Mouse (Mus musculus): ENCODE measurements around the gene Eif4g1.
"Not testable (repeated sequence)": the region's sequence is repeated elsewhere in the genome, so short reads cannot be mapped to it uniquely, and the experiment has no call there.

The Eif4g1 gene

GRCm38 (mm10) chr16:20668013-20668412 lies at the start of gene Eif4g1:
Eif4g1 (plus strand) TSS chr16:20668313.
- DNase-seq (ENCODE audit: low read depth, low spot score): not testable (repeated sequence)

- DNase-seq (ENCODE audit: low read depth, low spot score): peak; percentile 20
Measured at GRCm38 (mm10) chr16:20619541-20620398, 48.3 kb upstream of the Eif4g1 start.

GRCm38 (mm10) chr16:20620399-20620735 lies 47.7 kb upstream of the Eif4g1 start:
- peak; percentile 22 for DNase-seq (ENCODE audit: low read depth, low spot score)

- peak; percentile 11 for DNase-seq (ENCODE audit: low read depth, low spot score)
Measured at GRCm38 (mm10) chr16:20620751-20621190, 47.3 kb upstream of the Eif4g1 start.

- DNase-seq (ENCODE audit: low read depth, low spot score): peak; percentile 79
Measured at GRCm38 (mm10) chr16:20621191-20621990, 46.7 kb upstream of the Eif4g1 start, which contains the start of gene Camk2n2. Camk2n2 (minus strand) TSS chr16:20621287.

GRCm38 (mm10) chr16:20621991-20622685 lies 46.0 kb upstream of the Eif4g1 start:
- DNase-seq (ENCODE audit: low read depth, low spot score): peak; percentile 91

GRCm38 (mm10) chr16:20623211-20623610 lies 44.9 kb upstream of the Eif4g1 start:
- DNase-seq (ENCODE audit: low read depth, low spot score): peak; percentile 16

GRCm38 (mm10) chr16:20628871-20629391 lies 39.2 kb upstream of the Eif4g1 start:
- peak; percentile 84 for DNase-seq (ENCODE audit: low read depth, low spot score)

GRCm38 (mm10) chr16:20629731-20630634 lies 38.1 kb upstream of the Eif4g1 start, which contains the start of gene Ece2:
Ece2 (plus strand) TSS chr16:20629828.
- DNase-seq (ENCODE audit: low read depth, low spot score): peak; percentile 76

- no peak for DNase-seq (ENCODE audit: low read depth, low spot score)
Measured at GRCm38 (mm10) chr16:20637410-20637809, 30.7 kb upstream of the Eif4g1 start.

- peak; percentile 68 for DNase-seq (ENCODE audit: low read depth, low spot score)
Measured at GRCm38 (mm10) chr16:20638367-20638766, 29.7 kb upstream of the Eif4g1 start.

- DNase-seq (ENCODE audit: low read depth, low spot score): peak; percentile 79
Measured at GRCm38 (mm10) chr16:20642161-20642560, 26.0 kb upstream of the Eif4g1 start.

- DNase-seq (ENCODE audit: low read depth, low spot score): no peak
Measured at GRCm38 (mm10) chr16:20643911-20644310, 24.2 kb upstream of the Eif4g1 start.

- DNase-seq (ENCODE audit: low read depth, low spot score): peak; percentile 97
Measured at GRCm38 (mm10) chr16:20651076-20651946, 16.8 kb upstream of the Eif4g1 start, which contains the start of gene Psmd2. Psmd2 (plus strand) TSS chr16:20651652.

- no peak for DNase-seq (ENCODE audit: low read depth, low spot score)
Measured at GRCm38 (mm10) chr16:20651947-20652310, 16.2 kb upstream of the Eif4g1 start.

- no peak for DNase-seq (ENCODE audit: low read depth, low spot score)
Measured at GRCm38 (mm10) chr16:20653315-20653714, 14.8 kb upstream of the Eif4g1 start.

- no peak for DNase-seq (ENCODE audit: low read depth, low spot score)
Measured at GRCm38 (mm10) chr16:20657661-20658060, 10.5 kb upstream of the Eif4g1 start.

GRCm38 (mm10) chr16:20670291-20670690 lies 2.2 kb downstream of the Eif4g1 start:
- DNase-seq (ENCODE audit: low read depth, low spot score): no peak

GRCm38 (mm10) chr16:20671886-20672285 lies 3.8 kb downstream of the Eif4g1 start:
- DNase-seq (ENCODE audit: low read depth, low spot score): no peak

All from brain, adult 2 months (tissue).